Mouse (Mus musculus) hindbrain, embryonic 14.5 days (tissue): ENCODE results near the gene Ttyh2. TPM values are rescaled to one million over a fixed set of nuclear protein-coding genes. Genes with fewer than 3 reads are reported as not detected.
"Not testable (repeated sequence)": the region's sequence is repeated elsewhere in the genome, so short reads cannot be mapped to it uniquely, and the experiment has no call there.

ENCODE experiments used
- ATAC-seq: fragments of 200-750 bp; cut with Nextera tagmentation; 2 replicates; pipeline ENCODE4 v1.8.0; 2017; ENCODE audit warnings: moderate number of reproducible peaks, mild to moderate bottlenecking, moderate TSS enrichment, moderate library complexity; ENCODE audit not compliant: low FRiP score
- DNase-seq: peaks from one replicate; pipeline ENCODE4 v3.0.0-alpha.2; 2015; ENCODE audit warnings: low spot score
- H3K27ac ChIP-seq: fragments of 300-500 bp; sonication (generic); 2 replicates; pipeline ENCODE4 v1.5.1; 2014; ENCODE audit warnings: mild to moderate bottlenecking, moderate library complexity
- H3K27me3 ChIP-seq: fragments of 300-500 bp; sonication (generic); 2 replicates; pipeline ENCODE4 v1.6.1; 2014; ENCODE audit warnings: mild to moderate bottlenecking, low read length, mixed read lengths; ENCODE audit not compliant: control insufficient read depth, insufficient read depth
- H3K36me3 ChIP-seq: fragments of 300-500 bp; sonication (generic); replicated peaks from 2 replicates; pipeline ENCODE4 v1.6.1; 2014; ENCODE audit not compliant: control insufficient read depth, insufficient read depth
- H3K4me1 ChIP-seq: fragments of 300-500 bp; sonication (generic); replicated peaks from 2 replicates; pipeline ENCODE4 v1.6.1; 2014; ENCODE audit warnings: antibody characterized with exemption, low read length, mixed read lengths; ENCODE audit not compliant: control insufficient read depth, insufficient read depth
- H3K4me2 ChIP-seq: fragments of 300-500 bp; sonication (generic); replicated peaks from 2 replicates; pipeline ENCODE4 v1.6.1; 2014; ENCODE audit warnings: mild to moderate bottlenecking, moderate library complexity
- H3K4me3 ChIP-seq: fragments of 300-500 bp; sonication (generic); replicated peaks from 2 replicates; pipeline ENCODE4 v1.5.1; 2014; ENCODE audit warnings: mild to moderate bottlenecking, low read length
- H3K9ac ChIP-seq: fragments of 300-500 bp; sonication (generic); 2 replicates; pipeline ENCODE4 v1.6.1; 2014
- H3K9me3 ChIP-seq: fragments of 300-500 bp; sonication (generic); 2 replicates; pipeline ENCODE4 v1.6.1; 2016; ENCODE audit warnings: low read length; ENCODE audit not compliant: control insufficient read depth
- WGBS: fragments of 180-500 bp; shearing (Covaris S2); extraction: QIAGEN DNeasy Blood & Tissue Kit; methylation state at CpG from one replicate; pipeline ENCODE4 v1.1.7; 2014; 5-methylcytosine and 5-hydroxymethylcytosine counted together
- polyA plus RNA-seq: library from polyadenylated mRNA; unstranded; fragments of >200 nt; fragmentation: Nextera tagmentation; extraction: Ambion mirVana; gene quantifications from 2 replicates; pipeline ENCODE4 v1.2.1, GENCODE M21; 2014

The Ttyh2 gene
- polyA plus RNA-seq, 1 experiment from 2014 or later: 35.1 TPM

- Histone ChIP-seq H3K4me2 (peak overlapping the region; percentile 84), H3K4me3 (peak overlapping the region; percentile 45; the same call in 1 of the 2 replicates), H3K36me3 (peaks cover 44% of the 10 kb centered on the region), H3K4me1 (peaks cover 27% of the 10 kb centered on the region)
- not testable (repeated sequence) for H3K9ac ChIP-seq, ATAC-seq, H3K27ac ChIP-seq, H3K27me3 ChIP-seq, H3K9me3 ChIP-seq, DNase-seq
- WGBS: 86% methylated on average over 1 of the region's 3 CpGs
Observed at GRCm38 (mm10) chr11:114674796-114675195, 435 bp upstream of the Ttyh2 start.

GRCm38 (mm10) chr11:114675826-114676401 lies 683 bp downstream of the Ttyh2 start:
- Histone ChIP-seq H3K4me3 (peak overlapping the region; percentile 45), H3K4me2 (peak overlapping the region; percentile 84), H3K9me3 (no peaks in the 10 kb centered on the region), H3K9ac (peak overlapping the region; percentile 71), H3K27me3 (peaks cover 9% of the 10 kb centered on the region; the same call in 1 of the 2 replicates), H3K27ac (peak overlapping the region; percentile 67), H3K4me1 (peaks cover 23% of the 10 kb centered on the region), H3K36me3 (peaks cover 36% of the 10 kb centered on the region)
- DNase-seq (no peak), ATAC-seq (no peak)
- 4% methylated on average over 27 of the region's 27 CpGs for WGBS

DNA sequence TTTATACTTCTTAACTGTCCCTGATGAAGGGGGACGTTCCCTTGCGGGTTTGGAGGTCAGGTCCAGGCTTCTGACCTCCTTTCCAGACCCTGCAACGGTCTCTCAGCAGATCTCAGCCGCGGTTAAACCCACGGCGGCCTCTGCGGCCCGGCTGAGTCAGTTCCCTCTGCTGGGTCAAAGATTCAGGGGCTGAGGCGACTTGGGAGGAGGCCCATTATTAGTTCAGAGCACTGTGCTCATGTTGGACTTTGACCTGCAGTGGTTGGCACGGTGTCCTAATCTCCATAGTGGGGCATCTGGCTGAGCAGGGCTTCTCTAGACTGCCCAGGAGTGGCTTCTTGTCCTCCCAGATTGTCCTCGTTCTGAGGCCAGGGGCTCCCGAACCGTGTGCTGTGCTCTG lies 1.2 kb downstream of the Ttyh2 start:
- Histone ChIP-seq H3K4me2 (peak overlapping the region; percentile 84), H3K4me3 (peak overlapping the region; percentile 45), H3K4me1 (peaks cover 23% of the 10 kb centered on the region), H3K27me3 (peaks cover 9% of the 10 kb centered on the region; the same call in 1 of the 2 replicates), H3K27ac (peak overlapping the region; percentile 67; the same call in 1 of the 2 replicates), H3K9ac (peak overlapping the region; percentile 71), H3K9me3 (no peaks in the 10 kb centered on the region), H3K36me3 (peaks cover 31% of the 10 kb centered on the region)
- no peak for DNase-seq
- 9% methylated on average over 14 of the region's 14 CpGs for WGBS
- no peak for ATAC-seq

DNA sequence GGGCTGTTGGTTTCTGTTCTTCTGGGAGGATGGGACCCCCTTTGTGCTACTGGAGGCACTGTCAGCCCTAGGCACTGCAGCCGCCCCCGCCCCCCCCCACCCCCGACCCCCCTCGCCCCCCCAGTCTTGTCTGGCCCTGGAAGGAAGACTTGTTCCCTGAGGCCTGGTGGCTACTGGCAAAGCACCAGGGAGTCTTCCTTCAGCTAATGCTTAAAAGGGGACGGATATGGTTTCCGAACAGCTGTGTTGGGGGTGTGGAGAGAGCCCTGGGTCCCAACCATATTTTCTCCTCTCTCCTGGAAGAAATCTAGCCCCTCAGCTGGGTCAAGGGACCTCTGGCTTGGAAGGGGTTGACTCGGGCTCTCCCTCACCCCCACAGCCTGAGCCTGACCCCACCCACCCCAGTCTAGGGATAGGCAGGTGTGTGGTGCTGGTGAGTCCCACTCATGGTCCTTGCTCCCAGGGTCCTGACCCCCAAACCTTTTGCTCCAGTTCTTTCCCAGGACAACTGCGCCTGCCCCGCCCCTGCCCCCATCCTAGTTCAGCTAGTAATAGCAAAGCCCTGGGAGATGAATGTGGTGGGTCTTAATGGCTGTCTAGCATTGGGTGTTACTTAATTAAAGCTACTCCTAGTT lies 1.8 kb downstream of the Ttyh2 start:
- peak overlapping the region; percentile 71; the same call in 1 of the 2 replicates for H3K9ac ChIP-seq
- H3K4me3 ChIP-seq: peak overlapping the region; percentile 45
- peaks cover 23% of the 10 kb centered on the region for H3K4me1 ChIP-seq
- no peaks in the 10 kb centered on the region for H3K9me3 ChIP-seq
- peaks cover 25% of the 10 kb centered on the region for H3K36me3 ChIP-seq
- H3K27ac ChIP-seq: no peak overlapping the region; the same call in 1 of the 2 replicates
- H3K27me3 ChIP-seq: peaks cover 9% of the 10 kb centered on the region; the same call in 1 of the 2 replicates
- no peak for DNase-seq
- ATAC-seq: no peak
- peak overlapping the region; percentile 84 for H3K4me2 ChIP-seq
- WGBS: 52% methylated on average over 7 of the region's 9 CpGs

DNA sequence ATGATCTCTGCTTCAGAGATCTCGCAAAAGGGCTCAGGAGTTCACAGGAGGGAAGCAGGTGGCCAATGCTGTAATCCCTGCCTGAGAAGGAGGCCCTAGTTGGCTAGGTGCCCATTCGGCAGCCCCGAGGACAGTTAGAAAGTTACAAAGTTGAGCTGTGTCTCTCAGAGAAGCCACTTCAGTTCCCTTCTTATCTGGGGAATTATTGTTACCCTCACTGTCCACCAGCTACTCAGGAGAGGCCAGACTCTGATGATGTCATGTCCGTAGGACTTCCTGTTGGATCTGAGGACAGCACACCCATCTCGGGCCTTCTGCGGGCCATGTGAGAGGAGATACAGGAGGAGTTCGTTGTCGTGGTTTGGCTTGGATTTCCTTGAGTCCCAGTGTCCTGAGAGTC lies 4.4 kb downstream of the Ttyh2 start:
- 74% methylated on average over 8 of the region's 8 CpGs for WGBS
- no peak overlapping the region for H3K27ac ChIP-seq

DNA sequence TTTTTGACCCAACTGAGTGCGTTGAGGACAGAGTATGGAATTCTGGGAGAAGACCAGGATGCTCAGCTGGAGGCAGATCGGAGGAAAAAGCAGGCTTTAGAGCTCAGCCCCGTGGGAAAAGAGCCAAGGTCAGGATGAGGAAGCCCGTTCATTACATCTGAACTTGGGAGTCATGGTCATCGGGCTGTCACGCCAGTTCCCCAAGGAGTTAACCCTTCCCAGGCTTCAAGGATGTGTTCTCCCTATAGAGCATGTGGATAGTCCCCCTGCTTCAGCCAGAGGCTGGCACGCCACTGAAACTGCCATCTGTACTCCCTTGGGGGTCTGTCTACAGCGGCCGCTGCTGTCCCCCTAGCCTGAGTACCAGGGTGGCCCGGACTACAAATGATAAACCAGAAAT lies 5.1 kb downstream of the Ttyh2 start:
- WGBS: 50% methylated on average over 10 of the region's 10 CpGs
- Histone ChIP-seq H3K4me3 (no peak overlapping the region), H3K4me2 (no peak overlapping the region), H3K36me3 (no peaks in the 10 kb centered on the region), H3K9ac (no peak overlapping the region), H3K4me1 (peaks cover 19% of the 10 kb centered on the region), H3K9me3 (no peaks in the 10 kb centered on the region), H3K27ac (no peak overlapping the region), H3K27me3 (peaks cover 9% of the 10 kb centered on the region; the same call in 1 of the 2 replicates)
- DNase-seq (no peak), ATAC-seq (no peak)

More for the DNA sequence above, 4.4 kb downstream of the Ttyh2 start:
- DNase-seq (no peak), ATAC-seq (no peak)
- H3K4me3 ChIP-seq: no peak overlapping the region
- H3K9ac ChIP-seq: no peak overlapping the region
- H3K4me1 ChIP-seq: peaks cover 23% of the 10 kb centered on the region
- no peaks in the 10 kb centered on the region for H3K36me3 ChIP-seq
- no peaks in the 10 kb centered on the region for H3K9me3 ChIP-seq
- H3K27me3 ChIP-seq: peaks cover 9% of the 10 kb centered on the region; the same call in 1 of the 2 replicates
- H3K4me2 ChIP-seq: no peak overlapping the region

DNA sequence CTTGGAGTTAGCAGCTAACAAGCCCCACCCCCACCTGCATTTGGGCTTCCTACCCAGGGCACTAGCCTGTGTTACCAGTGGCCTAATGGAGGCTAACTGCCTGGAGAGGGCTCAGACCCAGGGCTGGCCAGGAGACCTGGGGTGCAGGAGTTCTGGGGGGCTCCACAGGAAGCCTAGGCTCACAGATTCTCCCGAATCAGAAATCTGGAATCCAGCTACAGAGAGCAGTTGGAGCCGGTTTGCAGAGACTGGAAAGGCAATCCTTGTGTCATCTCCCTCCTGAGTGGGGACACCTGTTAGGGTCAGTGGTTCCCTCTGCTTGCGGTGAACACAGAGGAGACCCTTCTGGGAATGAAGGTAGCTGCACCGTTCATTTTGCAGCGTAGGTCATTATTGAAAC lies 5.8 kb downstream of the Ttyh2 start:
- Histone ChIP-seq H3K4me1 (peaks cover 11% of the 10 kb centered on the region), H3K9me3 (no peaks in the 10 kb centered on the region), H3K27me3 (peaks cover 7% of the 10 kb centered on the region; the same call in 1 of the 2 replicates), H3K27ac (no peak overlapping the region), H3K4me3 (no peak overlapping the region), H3K36me3 (no peaks in the 10 kb centered on the region), H3K9ac (no peak overlapping the region), H3K4me2 (no peak overlapping the region)
- no peak for DNase-seq
- WGBS: 56% methylated on average over 5 of the region's 5 CpGs
- ATAC-seq: no peak

GRCm38 (mm10) chr11:114682321-114682900 lies 7.2 kb downstream of the Ttyh2 start:
- Histone ChIP-seq H3K27me3 (no peaks in the 10 kb centered on the region), H3K9ac (no peak overlapping the region), H3K27ac (no peak overlapping the region), H3K9me3 (no peaks in the 10 kb centered on the region), H3K4me3 (no peak overlapping the region), H3K36me3 (no peaks in the 10 kb centered on the region), H3K4me2 (no peak overlapping the region), H3K4me1 (peaks cover 11% of the 10 kb centered on the region)
- no peak for DNase-seq
- 94% methylated on average over 13 of the region's 13 CpGs for WGBS
- ATAC-seq: no peak

- no peaks in the 10 kb centered on the region for H3K27me3 ChIP-seq
- WGBS: 81% methylated on average over 10 of the region's 10 CpGs
- no peak for ATAC-seq
- H3K9me3 ChIP-seq: no peaks in the 10 kb centered on the region
- peaks cover 11% of the 10 kb centered on the region for H3K4me1 ChIP-seq
- no peak overlapping the region for H3K4me2 ChIP-seq
- no peak for DNase-seq
- H3K9ac ChIP-seq: no peak overlapping the region
- H3K4me3 ChIP-seq: no peak overlapping the region
- H3K27ac ChIP-seq: no peak overlapping the region
- H3K36me3 ChIP-seq: no peaks in the 10 kb centered on the region
Observed at GRCm38 (mm10) chr11:114683029-114683721, 7.9 kb downstream of the Ttyh2 start.
